Mouse (Mus musculus) c-Kit-positive CD71-negative TER-119-negative erythroid progenitor cells, embryonic 14.5 days (primary cell): ENCODE results near the gene Dbndd2.

ENCODE experiments used
- DNase-seq: peaks from one replicate; pipeline ENCODE4 v3.0.0-alpha.2; 2013; ENCODE audit warnings: low read depth

Gene Dbndd2

GRCm38 (mm10) chr2:164500511-164500910, 14.6 kb downstream of the Dbndd2 start:
- no peak for DNase-seq

DNA sequence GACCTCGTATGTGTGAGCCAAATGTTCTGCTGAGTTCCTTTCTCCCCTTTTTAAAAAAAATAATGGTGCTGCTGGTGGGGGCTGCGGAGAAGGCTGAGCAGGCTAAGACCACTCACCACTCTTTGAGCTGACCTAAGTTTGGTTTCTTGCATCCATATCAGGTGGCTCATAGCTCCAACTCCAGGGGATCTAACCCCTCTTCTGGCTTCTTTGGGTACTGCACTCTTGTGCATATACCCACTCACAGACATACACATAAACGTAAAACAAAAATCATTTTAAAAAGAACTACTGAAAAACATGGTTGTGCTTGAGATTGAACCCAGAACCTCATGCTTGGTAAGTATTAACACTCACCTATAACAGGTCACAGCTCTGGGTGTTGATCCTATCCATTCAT, 19.0 kb downstream of the Dbndd2 start:
- no peak for DNase-seq

GRCm38 (mm10) chr2:164505619-164506347, 19.9 kb downstream of the Dbndd2 start:
- DNase-seq = no peak

DNA sequence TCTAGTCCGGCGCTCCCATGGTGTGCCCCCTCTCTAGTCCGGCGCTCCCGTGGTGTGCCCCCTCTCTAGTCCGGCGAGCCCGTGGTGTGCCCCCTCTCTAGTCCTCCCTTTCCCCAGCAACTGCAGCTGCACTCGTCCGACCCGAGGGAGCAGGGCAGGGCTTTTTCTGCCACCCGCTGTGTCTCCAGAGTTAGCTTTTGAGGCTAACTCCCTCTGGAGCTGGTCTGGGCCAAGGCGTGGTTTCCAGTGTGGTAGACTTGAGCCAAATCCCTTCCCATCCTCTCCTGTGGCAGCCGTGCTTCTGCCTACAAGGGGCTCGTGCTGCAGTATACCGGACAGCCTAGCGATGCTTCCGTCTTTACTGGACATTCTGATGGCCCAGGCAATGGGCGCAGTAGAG, 21.9 kb downstream of the Dbndd2 start:
- no peak for DNase-seq

- no peak for DNase-seq
Measured at GRCm38 (mm10) chr2:164510621-164511190, 24.8 kb downstream of the Dbndd2 start.

- DNase-seq = no peak
Measured at GRCm38 (mm10) chr2:164512121-164512909, 26.4 kb downstream of the Dbndd2 start.

- no peak for DNase-seq
Measured at GRCm38 (mm10) chr2:164513389-164513788, 27.5 kb downstream of the Dbndd2 start.

- DNase-seq = no peak
Measured at GRCm38 (mm10) chr2:164514916-164515315, 29.0 kb downstream of the Dbndd2 start.

DNA sequence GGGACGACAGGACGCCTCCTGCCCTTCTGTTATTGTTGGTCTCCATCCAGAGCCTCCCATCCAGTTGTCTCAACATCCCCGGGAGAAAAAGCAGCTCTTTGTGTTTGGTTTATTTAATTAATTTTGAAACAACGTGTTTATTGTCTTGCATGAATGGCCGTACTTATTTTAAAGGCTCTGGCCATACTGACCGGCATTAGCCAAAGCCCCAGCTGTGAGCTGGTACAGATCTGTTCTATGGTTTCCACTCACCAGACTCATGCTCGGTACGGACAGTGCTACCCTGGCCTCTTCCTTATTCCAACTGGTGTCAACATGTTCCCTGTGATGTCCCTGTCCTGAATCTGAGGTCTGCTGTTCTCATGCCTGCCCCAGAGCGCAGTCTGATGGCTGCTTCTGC, 30.0 kb downstream of the Dbndd2 start:
- DNase-seq = no peak

- no peak for DNase-seq
Measured at GRCm38 (mm10) chr2:164516592-164516991, 30.7 kb downstream of the Dbndd2 start.

GRCm38 (mm10) chr2:164517485-164518221, 31.7 kb downstream of the Dbndd2 start:
- DNase-seq = no peak

- no peak for DNase-seq
Measured at GRCm38 (mm10) chr2:164518266-164519170, 32.6 kb downstream of the Dbndd2 start.

GRCm38 (mm10) chr2:164519171-164519526, 33.2 kb downstream of the Dbndd2 start:
- DNase-seq = no peak

DNA sequence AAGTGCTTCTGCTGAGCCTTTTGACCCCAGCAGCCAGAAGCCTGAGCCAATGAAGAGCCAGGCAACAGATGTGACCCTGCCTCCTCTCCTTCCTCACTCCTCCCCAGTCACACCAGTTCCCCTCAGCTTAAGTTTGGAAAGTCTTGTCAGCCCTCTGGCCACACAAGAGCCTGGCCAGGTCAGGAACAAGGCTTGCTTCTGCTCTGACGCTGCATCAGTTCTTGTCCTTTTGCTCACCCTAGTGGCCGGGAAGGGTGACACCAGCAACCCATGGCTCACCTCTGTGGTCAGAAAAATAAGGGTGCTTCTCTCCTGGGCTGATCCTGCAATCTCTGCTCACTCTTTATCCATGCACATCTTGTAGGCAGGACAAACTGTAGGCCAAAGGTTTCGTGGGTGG, 34.9 kb downstream of the Dbndd2 start:
- DNase-seq = no peak

DNA sequence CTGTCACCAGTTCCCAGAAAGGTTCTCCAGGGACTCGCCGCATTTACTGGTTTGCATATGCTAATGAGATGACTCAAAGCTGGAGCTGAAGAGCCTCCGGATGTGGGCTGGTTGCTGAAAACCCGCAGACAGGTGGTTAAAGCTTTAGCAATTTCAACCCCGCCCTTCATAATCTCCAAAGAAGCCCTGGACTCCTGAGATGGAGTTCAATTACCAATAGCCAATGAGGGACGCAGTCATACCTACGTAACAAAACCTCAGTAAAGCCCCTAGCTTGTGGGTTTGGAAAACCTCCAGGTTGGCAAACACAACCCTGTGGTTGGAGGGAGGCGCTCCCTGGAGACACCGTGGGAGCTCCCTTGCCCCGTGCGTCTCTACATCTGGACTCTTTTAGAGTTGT, 35.9 kb downstream of the Dbndd2 start:
- DNase-seq = peak; percentile 76

DNA sequence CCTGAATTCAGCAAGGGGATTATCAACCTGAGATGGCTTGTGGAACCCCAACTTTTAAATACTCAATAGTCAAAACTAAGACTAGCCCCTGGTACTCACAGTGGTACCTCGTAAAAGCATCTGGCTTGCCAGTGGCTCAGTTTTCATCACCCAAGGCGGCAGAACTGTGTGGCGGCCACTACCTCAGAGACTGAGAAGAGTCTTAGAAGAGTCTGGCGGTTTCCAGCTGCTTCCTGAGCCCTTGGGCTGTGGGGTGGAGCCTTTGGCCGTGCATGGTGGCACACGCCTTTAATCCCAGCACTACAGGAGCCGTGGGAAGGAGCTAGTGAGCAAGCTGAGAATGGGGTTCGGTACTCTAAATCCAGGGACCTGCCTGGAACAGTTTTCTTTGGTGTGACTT, 36.4 kb downstream of the Dbndd2 start:
- peak; percentile 37 for DNase-seq

GRCm38 (mm10) chr2:164523301-164523773, 37.4 kb downstream of the Dbndd2 start:
- DNase-seq = no peak

GRCm38 (mm10) chr2:164528557-164528956, 42.7 kb downstream of the Dbndd2 start:
- no peak for DNase-seq

GRCm38 (mm10) chr2:164531169-164531568, 45.3 kb downstream of the Dbndd2 start:
- peak; percentile 45 for DNase-seq

DNA sequence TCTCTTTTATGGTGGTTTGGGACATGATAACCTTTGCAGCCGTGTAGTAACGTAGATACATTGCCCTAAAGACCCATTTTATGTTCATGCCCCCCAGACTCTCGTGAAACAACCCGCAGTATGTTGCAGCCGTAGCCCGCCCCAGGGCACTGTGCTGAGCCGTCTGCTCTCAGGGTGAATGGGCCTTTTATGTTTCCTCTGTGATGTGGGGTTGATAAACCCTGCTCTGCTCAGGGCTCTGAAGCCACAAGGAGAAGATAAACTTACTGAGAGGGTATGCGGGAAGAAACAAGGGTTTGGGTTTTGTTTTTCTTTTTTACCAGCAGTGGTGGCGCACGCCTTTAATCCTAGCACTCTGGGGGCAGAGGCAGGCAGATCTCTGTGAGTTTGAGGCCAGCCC, 48.4 kb downstream of the Dbndd2 start:
- no peak for DNase-seq

DNA sequence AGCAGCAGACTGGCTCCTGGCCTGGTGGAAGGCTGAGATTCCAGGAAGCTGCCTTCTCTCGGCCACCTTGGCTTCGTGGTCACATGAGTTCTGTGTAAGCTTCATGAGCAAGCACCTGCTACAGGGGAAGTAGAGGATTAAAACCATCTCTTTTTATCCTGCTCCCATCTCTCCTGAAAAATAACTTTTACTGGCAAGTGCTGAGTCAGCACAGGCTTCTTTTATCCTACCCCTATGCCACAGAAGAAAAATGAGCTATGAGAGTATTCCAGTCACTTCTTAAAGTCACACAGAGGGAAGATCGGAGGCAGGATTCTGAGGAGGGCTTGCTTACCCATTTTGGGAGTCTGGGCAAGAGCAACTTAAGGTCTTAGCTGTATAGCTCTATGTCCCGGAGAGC, 51.1 kb downstream of the Dbndd2 start:
- DNase-seq = no peak
